Mouse (Mus musculus) heart, adult 10 weeks (tissue): ENCODE data around the gene Tjp1. TPM values are rescaled to one million over a fixed set of nuclear protein-coding genes. Genes with fewer than 3 reads are reported as not detected.

Source experiments
- polyA plus RNA-seq: library from polyadenylated mRNA; stranded (reverse); fragments of 350-450 nt; fragmentation: Illumina TruSeq; extraction: RNeasy Lipid Tissue Mini Kit (QIAGEN cat#74804); gene quantifications from one replicate; pipeline ENCODE4 v1.2.3, GENCODE M21; 2014; ENCODE audit warnings: low read depth, low replicate concordance

The Tjp1 gene
- polyA plus RNA-seq: 44.6 TPM

GRCm38 (mm10) chr7:65527071-65528007, at the start of gene Tjp1:
TSS of gene Tjp1 (minus strand) at chr7:65527781.

Other genes with a start within 250 kb of the Tjp1 start
- 31.5 TPM for gene Tarsl2, start 117.1 kb upstream of the Tjp1 start, polyA plus RNA-seq
- 27.5 TPM for gene Tm2d3, start 163.4 kb upstream of the Tjp1 start, polyA plus RNA-seq